Mouse (Mus musculus) limb, embryonic 11.5 days (tissue): ENCODE measurements around the gene Poc5. TPM values are rescaled to one million over a fixed set of nuclear protein-coding genes. Genes with fewer than 3 reads are reported as not detected.

Experiments used
- ATAC-seq: fragments of 200-750 bp; cut with Nextera tagmentation; 2 replicates; pipeline ENCODE4 v1.8.0; 2017; ENCODE audit warnings: low read depth; ENCODE audit not compliant: insufficient number of reproducible peaks, low FRiP score, low TSS enrichment
- DNase-seq: peaks from one replicate; pipeline ENCODE4 v3.0.0-alpha.2; 2015; ENCODE audit warnings: low spot score
- H3K27ac ChIP-seq: fragments of 300-500 bp; sonication (generic); replicated peaks from 2 replicates; pipeline ENCODE4 v1.5.1; 2014; ENCODE audit warnings: low read depth, mild to moderate bottlenecking, low read length
- H3K27me3 ChIP-seq: fragments of 300-500 bp; sonication (generic); 2 replicates; pipeline ENCODE4 v1.6.1; 2014; ENCODE audit warnings: mild to moderate bottlenecking, low read length, mixed read lengths; ENCODE audit not compliant: control insufficient read depth, insufficient read depth
- H3K36me3 ChIP-seq: fragments of 300-500 bp; sonication (generic); 2 replicates; pipeline ENCODE4 v1.6.1; 2014; ENCODE audit warnings: mild to moderate bottlenecking, low read length, moderate library complexity, mixed read lengths; ENCODE audit not compliant: control insufficient read depth, insufficient read depth
- H3K4me1 ChIP-seq: fragments of 300-500 bp; sonication (generic); 2 replicates; pipeline ENCODE4 v1.6.1; 2014; ENCODE audit warnings: low read length, mixed read lengths; ENCODE audit not compliant: control insufficient read depth, insufficient read depth
- H3K4me2 ChIP-seq: fragments of 300-500 bp; sonication (generic); 2 replicates; pipeline ENCODE4 v1.6.1; 2014; ENCODE audit warnings: low read depth, mild to moderate bottlenecking, moderate library complexity; ENCODE audit not compliant: severe bottlenecking
- H3K4me3 ChIP-seq: fragments of 300-500 bp; sonication (generic); 2 replicates; pipeline ENCODE4 v1.5.1; 2014; ENCODE audit warnings: low read depth, low read length
- H3K9ac ChIP-seq: fragments of 300-500 bp; sonication (generic); 2 replicates; pipeline ENCODE4 v1.6.1; 2014; ENCODE audit warnings: mild to moderate bottlenecking, low read length
- H3K9me3 ChIP-seq: fragments of 300-500 bp; sonication (generic); 2 replicates; pipeline ENCODE4 v1.6.1; 2016; ENCODE audit warnings: low read length; ENCODE audit not compliant: control insufficient read depth
- WGBS: fragments of 180-500 bp; shearing (Covaris S2); extraction: QIAGEN DNeasy Blood & Tissue Kit; methylation state at CpG from one replicate; pipeline ENCODE4 v1.1.7; 2014; 5-methylcytosine and 5-hydroxymethylcytosine counted together
- polyA plus RNA-seq: library from polyadenylated mRNA; unstranded; fragments of >200 nt; fragmentation: Nextera tagmentation; extraction: Ambion mirVana; gene quantifications from 2 replicates; pipeline ENCODE4 v1.2.1, GENCODE M21; 2014

Gene Poc5
- 22.6 and 23.9 TPM in 2 replicates for polyA plus RNA-seq

GRCm38 (mm10) chr13:96388042-96388888 is at the start of gene Poc5:
Gene Poc5, plus strand, starts transcription at chr13:96388294.
- H3K4me3 ChIP-seq: peak within 1 kb of the TSS; percentile 57
- no peaks in the 10 kb centered on the region; the same call in 1 of the 2 replicates for H3K4me1 ChIP-seq
- no peaks in the 10 kb centered on the region for H3K27me3 ChIP-seq
- H3K27ac ChIP-seq: no peak within 1 kb of the TSS
- peak within 1 kb of the TSS; percentile 62 for H3K9ac ChIP-seq
- DNase-seq: peak; percentile 99
- no peaks in the 10 kb centered on the region; the same call in 1 of the 2 replicates for H3K36me3 ChIP-seq
- H3K4me2 ChIP-seq: peak within 1 kb of the TSS; percentile 68
- H3K9me3 ChIP-seq: no peaks in the 10 kb centered on the region
- WGBS: under 1% methylated on average over 44 of the region's 44 CpGs
- peak; percentile 100 for ATAC-seq

GRCm38 (mm10) chr13:96341461-96341860 is 46.6 kb upstream of the Poc5 start:
- 77% methylated on average over 3 of the region's 3 CpGs for WGBS
- ATAC-seq: no peak

GRCm38 (mm10) chr13:96344778-96345177 is 43.3 kb upstream of the Poc5 start:
- Histone ChIP-seq H3K4me3 (no peak overlapping the region), H3K27me3 (no peaks in the 10 kb centered on the region), H3K9ac (no peak overlapping the region), H3K4me1 (no peaks in the 10 kb centered on the region), H3K36me3 (no peaks in the 10 kb centered on the region), H3K9me3 (no peaks in the 10 kb centered on the region), H3K4me2 (no peak overlapping the region), H3K27ac (no peak overlapping the region)
- no peak for DNase-seq
- WGBS: 86% methylated on average over 6 of the region's 6 CpGs
- ATAC-seq: no peak

More at GRCm38 (mm10) chr13:96341461-96341860, 46.6 kb upstream of the Poc5 start:
- Histone ChIP-seq H3K27me3 (no peaks in the 10 kb centered on the region), H3K4me1 (no peaks in the 10 kb centered on the region), H3K27ac (no peak overlapping the region), H3K36me3 (no peaks in the 10 kb centered on the region), H3K4me3 (no peak overlapping the region), H3K9ac (no peak overlapping the region), H3K9me3 (no peaks in the 10 kb centered on the region), H3K4me2 (no peak overlapping the region)
- DNase-seq: no peak

GRCm38 (mm10) chr13:96346581-96346980 is 41.5 kb upstream of the Poc5 start:
- no peaks in the 10 kb centered on the region for H3K27me3 ChIP-seq

GRCm38 (mm10) chr13:96350207-96350606 is 37.9 kb upstream of the Poc5 start:
- ATAC-seq: no peak
- Histone ChIP-seq H3K4me3 (no peak overlapping the region), H3K4me2 (no peak overlapping the region), H3K4me1 (no peaks in the 10 kb centered on the region), H3K27ac (no peak overlapping the region), H3K36me3 (no peaks in the 10 kb centered on the region), H3K9me3 (no peaks in the 10 kb centered on the region), H3K27me3 (no peaks in the 10 kb centered on the region), H3K9ac (no peak overlapping the region)
- no peak for DNase-seq
- 91% methylated on average over 6 of the region's 6 CpGs for WGBS

More at GRCm38 (mm10) chr13:96346581-96346980, 41.5 kb upstream of the Poc5 start:
- DNase-seq (no peak), ATAC-seq (no peak)
- no peak overlapping the region for H3K27ac ChIP-seq
- no peak overlapping the region for H3K9ac ChIP-seq
- no peaks in the 10 kb centered on the region for H3K9me3 ChIP-seq
- no peaks in the 10 kb centered on the region for H3K4me1 ChIP-seq
- no peak overlapping the region for H3K4me3 ChIP-seq
- no peak overlapping the region for H3K4me2 ChIP-seq
- no peaks in the 10 kb centered on the region for H3K36me3 ChIP-seq
- WGBS: 48% methylated on average over 3 of the region's 3 CpGs

- no peak overlapping the region for H3K4me2 ChIP-seq
- H3K27ac ChIP-seq: no peak overlapping the region
- no peaks in the 10 kb centered on the region for H3K4me1 ChIP-seq
- 91% methylated on average over 12 of the region's 12 CpGs for WGBS
- ATAC-seq (no peak), DNase-seq (no peak)
- H3K9ac ChIP-seq: no peak overlapping the region
- no peaks in the 10 kb centered on the region for H3K27me3 ChIP-seq
- H3K9me3 ChIP-seq: no peaks in the 10 kb centered on the region
- no peak overlapping the region for H3K4me3 ChIP-seq
- no peaks in the 10 kb centered on the region for H3K36me3 ChIP-seq
These were observed 36.8 kb upstream of the Poc5 start for GRCm38 (mm10) chr13:96351264-96351663.

- H3K9ac ChIP-seq: no peak overlapping the region
- no peak overlapping the region for H3K4me3 ChIP-seq
- H3K36me3 ChIP-seq: no peaks in the 10 kb centered on the region
- DNase-seq (no peak), ATAC-seq (no peak)
- no peaks in the 10 kb centered on the region for H3K27me3 ChIP-seq
- 11% methylated on average over 2 of the region's 2 CpGs for WGBS
- H3K9me3 ChIP-seq: no peaks in the 10 kb centered on the region
- H3K27ac ChIP-seq: no peak overlapping the region
- no peak overlapping the region for H3K4me2 ChIP-seq
- no peaks in the 10 kb centered on the region for H3K4me1 ChIP-seq
These were observed 12.6 kb upstream of the Poc5 start for GRCm38 (mm10) chr13:96375519-96375918.

- DNase-seq (no peak), ATAC-seq (no peak)
- WGBS: 95% methylated on average over 18 of the region's 18 CpGs
These were observed 11.2 kb upstream of the Poc5 start for GRCm38 (mm10) chr13:96376871-96377270.

More at GRCm38 (mm10) chr13:96376871-96377270, 11.2 kb upstream of the Poc5 start:
- H3K4me1 ChIP-seq: no peaks in the 10 kb centered on the region
- no peak overlapping the region for H3K4me2 ChIP-seq
- H3K27ac ChIP-seq: no peak overlapping the region
- no peaks in the 10 kb centered on the region for H3K27me3 ChIP-seq
- H3K9me3 ChIP-seq: no peaks in the 10 kb centered on the region
- no peak overlapping the region for H3K4me3 ChIP-seq
- no peak overlapping the region for H3K9ac ChIP-seq
- H3K36me3 ChIP-seq: no peaks in the 10 kb centered on the region
